Mouse (Mus musculus) stomach, embryonic 14.5 days (tissue): ENCODE data around the gene Ldlrad3. TPM values are rescaled to one million over a fixed set of nuclear protein-coding genes. Genes with fewer than 3 reads are reported as not detected.
A peak's percentile ranks its signal among the peaks of the same experiment; 100 is the strongest.

Experiments
- ATAC-seq: fragments of 200-750 bp; cut with Nextera tagmentation; 2 replicates; pipeline ENCODE4 v1.8.0; 2017; ENCODE audit warnings: low read depth, moderate TSS enrichment; ENCODE audit not compliant: insufficient number of reproducible peaks, insufficient read depth, low FRiP score
- H3K27ac ChIP-seq: fragments of 300-500 bp; sonication (generic); 2 replicates; pipeline ENCODE4 v1.5.1; 2014; ENCODE audit warnings: mild to moderate bottlenecking, low read length, moderate library complexity, mixed read lengths
- H3K27me3 ChIP-seq: fragments of 300-500 bp; sonication (generic); 2 replicates; pipeline ENCODE4 v1.6.1; 2014; ENCODE audit warnings: low read length, control low read depth, mixed read lengths; ENCODE audit not compliant: control insufficient read depth, insufficient read depth
- H3K36me3 ChIP-seq: fragments of 300-500 bp; sonication (generic); 2 replicates; pipeline ENCODE4 v1.6.1; 2014; ENCODE audit warnings: mild to moderate bottlenecking, control low read depth, low read length, moderate library complexity, mixed read lengths; ENCODE audit not compliant: control insufficient read depth, insufficient read depth
- H3K4me1 ChIP-seq: fragments of 300-500 bp; sonication (generic); 2 replicates; pipeline ENCODE4 v1.6.1; 2014; ENCODE audit warnings: low read length, control low read depth, mixed read lengths; ENCODE audit not compliant: control insufficient read depth, insufficient read depth
- H3K4me2 ChIP-seq: fragments of 300-500 bp; sonication (generic); replicated peaks from 2 replicates; pipeline ENCODE4 v1.6.1; 2014; ENCODE audit warnings: low read depth, low read length, control low read depth
- H3K4me3 ChIP-seq: fragments of 300-500 bp; sonication (generic); 2 replicates; pipeline ENCODE4 v1.5.1; 2014; ENCODE audit warnings: low read depth, low read length, control low read depth
- H3K9ac ChIP-seq: fragments of 300-500 bp; sonication (generic); replicated peaks from 2 replicates; pipeline ENCODE4 v1.6.1; 2014; ENCODE audit warnings: low read depth, mild to moderate bottlenecking, control low read depth, low read length, moderate library complexity, mixed read lengths
- H3K9me3 ChIP-seq: fragments of 300-500 bp; sonication (generic); 2 replicates; pipeline ENCODE4 v1.6.1; 2016; ENCODE audit warnings: low read depth, low read length, control low read depth; ENCODE audit not compliant: control insufficient read depth
- WGBS: fragments of 180-500 bp; shearing (Covaris S2); extraction: QIAGEN DNeasy Blood & Tissue Kit; methylation state at CpG from one replicate; pipeline ENCODE4 v1.1.7; 2014; 5-methylcytosine and 5-hydroxymethylcytosine counted together
- polyA plus RNA-seq: library from polyadenylated mRNA; unstranded; fragments of >200 nt; fragmentation: Nextera tagmentation; extraction: Ambion mirVana; gene quantifications from 2 replicates; pipeline ENCODE4 v1.2.1, GENCODE M21; 2014

Ldlrad3 gene
- polyA plus RNA-seq, 1 experiment from 2014 or later: 52.3 TPM

DNA sequence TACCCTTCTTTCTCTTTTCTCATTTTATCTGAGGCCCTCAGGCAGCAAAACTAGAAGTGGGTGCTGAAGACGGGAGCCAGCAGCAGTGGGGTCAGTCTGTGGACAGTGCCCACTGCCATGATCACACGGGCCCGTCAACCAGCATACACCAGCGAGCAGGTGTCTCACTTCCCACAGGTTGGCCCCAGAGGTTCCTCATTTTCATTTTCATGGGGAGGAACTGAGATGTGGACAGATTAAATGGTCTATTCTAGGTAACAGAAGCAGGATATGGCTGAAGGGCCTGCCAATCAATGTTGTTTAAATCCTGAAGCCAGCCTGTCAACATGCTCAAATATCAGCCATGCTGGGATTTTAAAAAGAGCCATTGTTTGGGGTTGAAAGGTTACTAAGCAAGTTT lies 9.3 kb upstream of the Ldlrad3 start:
- no peak overlapping the region for H3K4me3 ChIP-seq
- no peak overlapping the region for H3K4me2 ChIP-seq
- 0 out of 2 replicates have a peak, but pooled peaks cover 4% of the 10 kb centered on the region for H3K4me1 ChIP-seq
- no peaks in the 10 kb centered on the region for H3K36me3 ChIP-seq
- WGBS: 83% methylated on average over 4 of the region's 4 CpGs
- no peaks in the 10 kb centered on the region for H3K9me3 ChIP-seq
- no peak overlapping the region for H3K9ac ChIP-seq
- ATAC-seq: no peak
- H3K27me3 ChIP-seq: no peaks in the 10 kb centered on the region
- H3K27ac ChIP-seq: no peak overlapping the region

DNA sequence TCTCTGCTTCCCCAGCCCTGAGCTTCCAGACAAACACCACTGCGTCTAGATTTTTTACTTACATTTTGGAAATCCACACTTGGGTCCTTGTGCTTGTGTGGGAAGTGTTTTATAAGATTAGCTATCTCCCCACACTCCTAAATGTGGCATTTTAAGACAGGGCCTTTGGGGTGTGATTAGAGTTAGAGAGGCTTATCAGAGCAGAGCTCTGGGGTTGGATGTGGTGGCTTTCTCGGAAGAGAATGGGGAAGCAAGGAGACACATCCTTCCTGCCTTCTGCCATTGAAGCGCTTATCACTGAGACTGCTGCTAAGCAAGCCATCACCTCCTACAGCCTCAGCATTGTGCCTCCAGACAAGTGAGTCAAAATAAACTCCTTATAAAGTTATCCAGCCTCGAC lies 8.1 kb upstream of the Ldlrad3 start:
- no peaks in the 10 kb centered on the region for H3K27me3 ChIP-seq
- no peaks in the 10 kb centered on the region for H3K9me3 ChIP-seq
- H3K4me2 ChIP-seq: no peak overlapping the region
- H3K36me3 ChIP-seq: no peaks in the 10 kb centered on the region
- ATAC-seq: no peak
- 0 out of 2 replicates have a peak, but pooled peaks cover 4% of the 10 kb centered on the region for H3K4me1 ChIP-seq
- no peak overlapping the region for H3K9ac ChIP-seq
- no peak overlapping the region for H3K27ac ChIP-seq
- WGBS: 72% methylated on average over 4 of the region's 4 CpGs
- no peak overlapping the region for H3K4me3 ChIP-seq

DNA sequence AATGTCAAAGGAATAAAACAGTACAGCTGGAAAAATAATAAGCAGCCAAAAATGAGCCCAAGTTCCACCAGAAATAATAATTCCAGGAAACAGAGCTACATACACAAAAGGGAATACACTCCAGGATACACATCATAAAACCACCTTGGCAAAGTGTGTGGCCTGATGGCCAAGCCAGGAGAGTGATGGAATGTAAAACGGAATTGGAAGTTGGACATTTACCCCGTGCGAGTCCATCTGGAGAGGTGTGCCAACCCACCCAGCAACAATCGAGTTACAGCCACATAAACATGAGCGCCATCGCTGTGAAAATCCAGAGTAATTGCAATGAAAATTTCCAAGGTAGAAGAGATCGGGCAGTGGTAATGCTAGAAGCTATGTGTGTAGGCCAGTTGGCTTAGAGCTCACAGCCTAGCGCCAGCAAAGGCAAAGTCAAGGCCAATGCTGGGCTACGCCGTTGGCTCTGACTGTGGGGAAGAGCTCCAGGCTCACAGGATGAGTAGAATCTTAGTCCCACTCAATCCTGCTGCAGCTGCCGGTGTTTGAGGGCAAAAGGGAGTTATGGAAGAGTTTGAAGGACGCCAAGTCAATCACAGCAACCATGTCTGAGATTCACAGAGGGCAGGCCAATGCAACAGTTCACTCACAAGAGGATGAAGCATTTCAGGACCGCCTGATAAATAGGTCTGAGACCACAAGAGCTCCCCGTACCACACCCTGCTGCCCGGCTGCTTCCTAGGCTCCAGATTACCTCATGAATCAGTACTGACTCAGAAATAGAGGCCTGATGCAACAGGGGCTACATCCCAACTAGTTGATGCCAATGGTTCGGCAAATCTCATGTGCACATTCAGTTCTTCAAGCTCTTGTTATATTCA lies 7.0 kb upstream of the Ldlrad3 start:
- Histone ChIP-seq H3K9ac (no peak overlapping the region), H3K4me1 (0 out of 2 replicates have a peak, but pooled peaks cover 4% of the 10 kb centered on the region), H3K36me3 (no peaks in the 10 kb centered on the region), H3K27me3 (no peaks in the 10 kb centered on the region), H3K9me3 (no peaks in the 10 kb centered on the region), H3K4me3 (no peak overlapping the region), H3K27ac (no peak overlapping the region), H3K4me2 (no peak overlapping the region)
- WGBS: 89% methylated on average over 16 of the region's 16 CpGs
- no peak for ATAC-seq

DNA sequence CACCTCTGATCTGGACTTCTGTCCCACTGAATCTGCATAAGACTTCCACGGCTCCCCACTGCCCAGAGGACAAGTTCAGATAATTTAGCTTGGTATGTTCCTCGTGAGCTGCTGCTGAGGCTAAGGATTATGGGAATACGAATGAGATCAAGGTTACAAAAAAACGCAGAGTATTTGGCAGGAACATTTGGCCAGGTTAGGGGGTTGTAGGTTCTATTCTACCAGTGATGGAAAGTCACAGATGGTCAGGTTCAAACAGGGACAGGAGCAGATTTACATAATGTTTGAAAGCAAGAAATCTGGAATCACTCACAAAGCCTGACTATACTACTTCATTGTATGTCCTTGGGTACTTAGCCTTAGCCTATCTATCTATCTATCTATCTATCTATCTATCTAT lies 5.6 kb upstream of the Ldlrad3 start:
- Histone ChIP-seq H3K9me3 (no peaks in the 10 kb centered on the region), H3K9ac (no peak overlapping the region), H3K4me2 (no peak overlapping the region), H3K4me3 (no peak overlapping the region), H3K4me1 (peaks cover 6% of the 10 kb centered on the region; the same call in 1 of the 2 replicates), H3K36me3 (no peaks in the 10 kb centered on the region), H3K27ac (no peak overlapping the region), H3K27me3 (no peaks in the 10 kb centered on the region)
- no peak for ATAC-seq
- WGBS: 59% methylated on average over 4 of the region's 4 CpGs

DNA sequence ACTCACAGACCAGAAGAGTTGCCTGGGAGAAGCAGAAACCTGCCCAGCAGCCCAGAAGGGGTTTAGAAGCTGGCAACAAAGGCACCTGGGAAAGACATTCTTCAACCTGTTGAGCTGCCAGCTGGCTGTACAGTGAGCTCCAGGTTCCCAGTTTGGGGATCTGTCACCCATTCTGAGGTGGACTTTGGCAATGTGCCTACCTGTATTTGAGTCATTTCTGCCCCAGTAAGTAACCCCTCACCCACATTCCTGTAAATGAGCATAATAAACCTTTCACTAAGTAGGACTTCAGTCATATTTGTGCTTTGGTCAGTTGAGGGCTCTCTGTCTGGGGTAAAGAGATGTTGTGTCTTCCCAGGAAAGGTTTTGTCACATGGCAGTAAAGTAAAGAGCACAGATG lies 4.8 kb upstream of the Ldlrad3 start:
- Histone ChIP-seq H3K9ac (no peak overlapping the region), H3K4me1 (peaks cover 5% of the 10 kb centered on the region; the same call in 1 of the 2 replicates), H3K36me3 (no peaks in the 10 kb centered on the region), H3K27ac (no peak overlapping the region), H3K4me3 (no peak overlapping the region), H3K4me2 (no peak overlapping the region), H3K9me3 (no peaks in the 10 kb centered on the region), H3K27me3 (no peaks in the 10 kb centered on the region)
- ATAC-seq: no peak

DNA sequence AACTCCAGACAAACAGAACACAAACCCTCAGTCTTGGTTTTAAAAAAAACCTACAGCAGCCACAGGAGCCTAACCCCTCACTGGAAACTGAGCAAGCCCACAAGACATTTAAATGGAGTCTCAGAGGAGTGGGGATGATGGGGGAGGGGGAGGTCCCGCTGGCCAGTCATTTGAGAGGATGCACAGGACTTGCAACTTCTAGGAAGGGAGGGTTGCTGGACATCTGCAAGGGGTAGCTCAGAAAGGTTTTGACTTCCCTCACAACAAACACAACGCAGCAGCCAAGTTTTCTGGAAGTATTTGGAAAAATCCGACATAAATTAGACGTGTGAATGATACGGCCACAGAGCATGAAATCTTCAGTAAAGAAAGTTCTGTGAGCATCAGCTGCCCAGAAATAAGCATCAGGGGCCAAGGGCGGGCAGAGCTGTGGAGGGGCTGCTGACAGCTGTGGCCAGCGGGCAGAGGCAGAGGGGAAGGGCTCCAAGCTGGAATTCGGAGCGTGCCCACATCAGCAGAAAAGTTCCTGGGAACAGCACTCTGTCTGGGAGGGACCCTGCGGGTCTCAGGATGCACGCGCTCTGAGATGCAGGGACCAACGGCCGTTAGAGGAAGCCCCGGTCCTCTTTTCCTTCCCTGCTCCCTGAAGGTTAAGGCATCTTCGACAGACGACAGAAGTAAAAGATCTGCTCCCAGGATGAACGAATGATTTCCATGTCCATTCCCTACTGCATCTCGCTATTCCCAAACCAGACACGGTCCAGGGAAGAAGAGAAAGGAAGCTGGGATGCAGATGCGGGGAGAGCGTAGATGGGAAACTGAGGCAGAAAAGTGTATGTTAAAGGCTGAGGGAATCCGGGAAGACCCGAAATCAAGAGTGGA lies 875 bp downstream of the Ldlrad3 start:
- Histone ChIP-seq H3K4me2 (peak overlapping the region; percentile 78), H3K27ac (peak overlapping the region; percentile 85), H3K4me3 (peak overlapping the region; percentile 56), H3K27me3 (no peaks in the 10 kb centered on the region), H3K9me3 (no peaks in the 10 kb centered on the region), H3K4me1 (peaks cover 16% of the 10 kb centered on the region; the same call in 1 of the 2 replicates), H3K9ac (peak overlapping the region; percentile 54), H3K36me3 (no peaks in the 10 kb centered on the region)
- WGBS: 2% methylated on average over 24 of the region's 24 CpGs
- ATAC-seq: 0 out of 2 replicates have a peak, but pooled peaks have one; percentile 24

DNA sequence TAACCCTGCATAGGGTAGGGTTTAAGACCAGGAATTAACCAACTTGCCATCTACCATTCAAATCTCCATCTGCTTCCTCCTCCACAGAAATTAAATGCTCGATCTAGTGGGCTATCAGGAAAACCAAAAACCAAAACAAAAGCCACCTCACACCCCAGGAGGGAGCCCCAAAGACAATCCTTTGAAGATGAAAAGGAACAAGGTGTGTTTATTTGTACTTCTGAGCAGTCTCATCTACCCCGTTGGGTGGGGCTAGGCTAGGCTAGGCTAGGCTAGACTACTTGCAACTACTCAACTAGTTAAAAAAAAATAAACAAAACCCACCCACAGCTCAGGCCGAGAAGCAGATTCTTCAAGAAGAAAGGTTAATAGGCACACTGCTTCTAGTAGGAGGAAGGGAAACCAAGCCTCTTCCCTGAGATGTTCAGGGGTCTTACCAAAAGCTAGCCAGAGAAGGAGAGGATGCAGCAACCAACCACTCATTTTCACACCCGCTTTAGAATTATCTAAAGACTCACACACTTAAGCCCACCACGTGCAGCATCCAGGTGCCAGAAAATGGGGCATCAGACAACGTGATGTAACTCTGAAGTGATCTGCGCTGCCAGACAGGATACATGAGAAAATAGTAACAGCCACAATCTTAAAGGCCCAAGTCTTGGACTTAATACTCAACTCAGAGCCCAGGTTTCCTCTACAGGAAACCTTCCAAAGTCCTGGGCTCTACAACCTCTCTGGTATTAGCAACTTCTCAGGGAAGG lies 2.3 kb downstream of the Ldlrad3 start:
- ATAC-seq: no peak
- no peak overlapping the region for H3K4me3 ChIP-seq
- H3K4me2 ChIP-seq: peak overlapping the region; percentile 78
- peaks cover 16% of the 10 kb centered on the region; the same call in 1 of the 2 replicates for H3K4me1 ChIP-seq
- 59% methylated on average over 7 of the region's 7 CpGs for WGBS
- no peak overlapping the region for H3K9ac ChIP-seq
- H3K36me3 ChIP-seq: no peaks in the 10 kb centered on the region
- H3K9me3 ChIP-seq: no peaks in the 10 kb centered on the region
- no peaks in the 10 kb centered on the region for H3K27me3 ChIP-seq
- H3K27ac ChIP-seq: no peak overlapping the region

DNA sequence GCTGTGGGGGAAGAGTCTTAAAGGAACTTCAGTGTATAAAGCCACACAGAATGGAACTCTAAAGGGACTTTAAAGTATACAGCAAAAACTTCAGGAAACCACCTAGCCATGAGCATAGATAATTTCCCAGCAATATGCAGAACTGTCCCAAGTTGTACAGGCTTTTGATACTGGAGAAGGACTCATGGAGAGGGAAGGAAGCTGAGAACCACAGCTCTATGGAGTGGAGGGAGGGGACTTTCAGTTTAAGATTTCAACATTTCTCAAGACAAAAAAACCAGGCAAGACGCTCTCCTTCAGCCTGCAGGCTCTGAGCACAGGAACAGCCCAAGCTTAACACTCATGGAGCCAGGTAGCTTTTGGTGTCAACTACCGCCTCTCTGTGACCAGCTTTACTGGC lies 4.7 kb downstream of the Ldlrad3 start:
- no peak overlapping the region for H3K27ac ChIP-seq
- WGBS: 78% methylated on average over 2 of the region's 2 CpGs
- ATAC-seq: no peak

More for the DNA sequence above, 4.7 kb downstream of the Ldlrad3 start:
- H3K9me3 ChIP-seq: no peaks in the 10 kb centered on the region
- H3K4me3 ChIP-seq: no peak overlapping the region
- peaks cover 11% of the 10 kb centered on the region; the same call in 1 of the 2 replicates for H3K4me1 ChIP-seq
- H3K4me2 ChIP-seq: no peak overlapping the region
- H3K27me3 ChIP-seq: no peaks in the 10 kb centered on the region
- no peaks in the 10 kb centered on the region for H3K36me3 ChIP-seq
- H3K9ac ChIP-seq: no peak overlapping the region
